Mouse (Mus musculus): ENCODE measurements around the gene Hexim2. TPM values are rescaled to one million over a fixed set of nuclear protein-coding genes. Genes with fewer than 3 reads are reported as not detected.

The Hexim2 gene
- polyA plus RNA-seq, 1 experiment from 2014 or later = 6.3 TPM

DNA sequence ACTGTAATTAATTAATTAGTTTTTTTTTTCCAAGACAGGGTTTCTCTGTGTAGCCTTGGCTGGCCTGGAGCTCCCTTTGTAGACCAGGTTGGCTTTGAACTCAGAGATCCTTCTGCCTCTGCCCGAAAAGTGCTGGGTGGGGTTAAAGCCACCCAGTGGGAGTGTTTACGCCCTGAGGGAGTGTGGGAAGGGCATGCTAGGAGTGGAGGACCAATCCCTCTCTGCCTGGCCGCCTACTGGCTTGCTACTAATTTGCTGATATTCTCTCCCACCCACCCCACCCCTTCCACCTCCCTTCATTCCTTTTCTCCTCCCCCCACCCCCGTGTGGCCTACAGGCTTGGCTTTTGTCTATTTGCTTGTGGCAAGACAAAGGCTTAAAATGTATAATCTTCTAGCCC, 25.8 kb upstream of the Hexim2 start:
- peaks cover 11% of the 10 kb centered on the region for H3K4me1 ChIP-seq (ENCODE audit: control insufficient read depth, insufficient read depth, low read length)
- H3K9me3 ChIP-seq (ENCODE audit: control insufficient read depth, low read length) = no peaks in the 10 kb centered on the region
- peaks cover 15% of the 10 kb centered on the region for H3K27me3 ChIP-seq (ENCODE audit: control insufficient read depth, insufficient read depth, low read length)
- H3K4me3 ChIP-seq (ENCODE audit: low read depth, low read length) = no peak overlapping the region
- H3K4me2 ChIP-seq = no peak overlapping the region
- H3K36me3 ChIP-seq (ENCODE audit: control insufficient read depth, insufficient read depth, low read length) = no peaks in the 10 kb centered on the region
- 63% methylated on average over 4 of the region's 4 CpGs for WGBS
- H3K27ac ChIP-seq (ENCODE audit: low read depth, low read length) = no peak overlapping the region
- DNase-seq (ENCODE audit: low spot score, missing footprints) (no peak), ATAC-seq (ENCODE audit: low FRiP score) (no peak)
- H3K9ac ChIP-seq (ENCODE audit: low read length) = no peak overlapping the region

DNA sequence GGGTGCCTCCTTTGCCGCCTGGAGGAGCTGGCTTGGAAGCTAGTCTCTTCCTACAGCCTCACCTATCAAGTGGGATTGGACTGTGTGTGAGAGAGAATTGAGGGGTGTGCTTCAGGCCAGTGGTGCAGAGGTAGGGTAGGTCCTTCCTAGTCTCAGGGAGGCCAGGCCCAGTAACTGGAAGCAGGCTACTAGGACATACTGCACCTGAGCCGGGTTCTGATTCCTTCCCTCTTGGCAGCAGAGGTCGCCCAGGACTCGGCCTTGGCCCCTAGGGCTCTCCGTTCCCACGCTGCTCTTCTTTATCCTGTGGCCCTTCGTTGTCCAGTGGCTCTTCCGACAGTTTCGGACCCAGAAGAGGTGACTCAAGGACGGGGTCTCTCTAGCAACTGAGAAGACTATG, 20.9 kb upstream of the Hexim2 start:
- Histone ChIP-seq H3K4me3 (ENCODE audit: low read depth, low read length) (no peak overlapping the region), H3K36me3 (ENCODE audit: control insufficient read depth, insufficient read depth, low read length) (no peaks in the 10 kb centered on the region), H3K4me1 (ENCODE audit: control insufficient read depth, insufficient read depth, low read length) (peaks cover 13% of the 10 kb centered on the region), H3K9me3 (ENCODE audit: control insufficient read depth, low read length) (no peaks in the 10 kb centered on the region), H3K4me2 (0 out of 2 replicates have a peak overlapping the region, but pooled peaks have one; percentile 47), H3K27me3 (ENCODE audit: control insufficient read depth, insufficient read depth, low read length) (peaks cover 16% of the 10 kb centered on the region; the same call in 1 of the 2 replicates), H3K27ac (ENCODE audit: low read depth, low read length) (no peak overlapping the region), H3K9ac (ENCODE audit: low read length) (no peak overlapping the region)
- 12% methylated on average over 10 of the region's 10 CpGs for WGBS
- ATAC-seq (ENCODE audit: low FRiP score) (no peak), DNase-seq (ENCODE audit: low spot score, missing footprints) (no peak)

DNA sequence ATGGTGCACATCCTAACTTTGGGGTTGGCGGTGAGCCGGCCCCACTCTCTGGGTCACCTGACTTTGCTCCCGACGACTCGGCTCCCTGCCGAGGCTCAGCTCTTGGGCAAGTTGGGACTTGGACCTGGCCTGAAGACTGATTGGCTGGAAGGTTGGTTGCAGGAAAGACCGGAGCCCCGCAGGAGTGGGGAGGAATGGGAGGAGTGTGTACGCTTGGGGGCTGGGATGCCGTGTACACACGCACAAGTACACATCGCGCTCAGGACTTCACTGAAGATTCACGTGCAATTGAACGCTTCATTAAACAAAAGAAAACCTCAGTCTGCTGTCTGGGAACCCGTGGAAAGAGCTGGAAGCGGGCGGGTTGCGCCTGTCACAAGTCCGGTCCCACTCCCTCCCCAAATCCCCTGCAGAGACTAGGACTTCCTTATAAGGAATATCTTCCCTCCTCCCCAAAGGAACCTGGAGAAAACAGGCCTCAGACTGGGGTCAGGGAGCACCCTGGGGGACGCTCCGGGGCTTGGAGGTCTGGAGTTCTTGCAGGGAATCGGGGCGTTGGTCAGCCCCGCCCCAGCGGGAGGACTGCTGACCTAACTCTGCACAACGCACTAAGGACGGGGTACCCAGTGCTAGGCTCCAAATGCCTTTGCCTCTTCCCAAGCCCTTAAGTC, 20.2 kb upstream of the Hexim2 start:
- Histone ChIP-seq H3K4me1 (ENCODE audit: control insufficient read depth, insufficient read depth, low read length) (peaks cover 16% of the 10 kb centered on the region), H3K4me2 (peak overlapping the region; percentile 47), H3K9ac (ENCODE audit: low read length) (peak overlapping the region; percentile 58), H3K27me3 (ENCODE audit: control insufficient read depth, insufficient read depth, low read length) (peaks cover 16% of the 10 kb centered on the region; the same call in 1 of the 2 replicates), H3K27ac (ENCODE audit: low read depth, low read length) (no peak overlapping the region), H3K9me3 (ENCODE audit: control insufficient read depth, low read length) (no peaks in the 10 kb centered on the region), H3K36me3 (ENCODE audit: control insufficient read depth, insufficient read depth, low read length) (no peaks in the 10 kb centered on the region), H3K4me3 (ENCODE audit: low read depth, low read length) (peak overlapping the region; percentile 14)
- WGBS = under 1% methylated on average over 28 of the region's 28 CpGs
- ATAC-seq (ENCODE audit: low FRiP score) = no peak
- peak; percentile 94 for DNase-seq (ENCODE audit: low spot score, missing footprints)

DNA sequence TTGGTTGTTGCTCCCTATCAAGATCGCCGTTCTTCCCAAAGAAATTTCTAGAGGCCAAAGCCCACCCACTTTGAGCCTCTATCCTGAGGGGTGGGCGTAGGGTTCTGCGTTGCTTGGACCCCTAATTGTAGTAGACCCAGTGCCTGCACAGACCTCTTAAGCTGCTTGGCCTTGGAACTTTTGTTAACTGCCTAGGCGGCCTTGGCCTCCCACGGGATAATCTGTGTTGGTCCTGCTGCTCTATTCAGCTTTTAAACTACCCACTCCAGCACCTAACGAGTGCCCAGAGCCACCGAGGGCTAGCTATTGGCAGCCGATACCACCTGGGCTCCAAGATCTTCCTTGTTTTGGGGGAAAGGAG, 19.7 kb upstream of the Hexim2 start:
- peaks cover 21% of the 10 kb centered on the region for H3K4me1 ChIP-seq (ENCODE audit: control insufficient read depth, insufficient read depth, low read length)
- H3K27me3 ChIP-seq (ENCODE audit: control insufficient read depth, insufficient read depth, low read length) = peaks cover 16% of the 10 kb centered on the region; the same call in 1 of the 2 replicates
- peak overlapping the region; percentile 47 for H3K4me2 ChIP-seq
- DNase-seq (ENCODE audit: low spot score, missing footprints) (no peak), ATAC-seq (ENCODE audit: low FRiP score) (no peak)
- no peaks in the 10 kb centered on the region for H3K36me3 ChIP-seq (ENCODE audit: control insufficient read depth, insufficient read depth, low read length)
- no peak overlapping the region for H3K27ac ChIP-seq (ENCODE audit: low read depth, low read length)
- WGBS = 4% methylated on average over 9 of the region's 9 CpGs
- H3K9ac ChIP-seq (ENCODE audit: low read length) = peak overlapping the region; percentile 17; the same call in 1 of the 2 replicates
- H3K9me3 ChIP-seq (ENCODE audit: control insufficient read depth, low read length) = no peaks in the 10 kb centered on the region
- 0 out of 2 replicates have a peak overlapping the region, but pooled peaks have one; percentile 14 for H3K4me3 ChIP-seq (ENCODE audit: low read depth, low read length)

DNA sequence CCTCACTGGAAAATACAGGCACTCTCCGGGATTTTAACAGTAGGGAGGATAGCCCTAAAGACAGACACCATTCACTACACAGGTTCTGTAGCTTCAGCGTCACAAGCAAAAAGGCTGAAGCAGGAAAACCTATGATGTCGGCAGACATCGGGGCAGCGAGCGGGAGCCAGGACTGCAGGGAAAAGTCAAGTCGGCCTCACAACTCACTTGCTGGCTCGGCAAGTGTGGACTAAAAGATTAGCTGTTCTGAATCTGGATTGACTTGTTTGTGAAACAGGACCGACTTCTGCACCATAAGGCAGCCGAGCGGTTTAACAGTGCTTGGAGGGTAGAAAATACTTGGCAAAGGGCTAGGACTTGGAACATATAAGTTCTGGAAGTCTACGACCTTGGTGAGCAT, 19.2 kb upstream of the Hexim2 start:
- WGBS = 29% methylated on average over 12 of the region's 12 CpGs
- H3K9ac ChIP-seq (ENCODE audit: low read length) = peak overlapping the region; percentile 17; the same call in 1 of the 2 replicates
- H3K9me3 ChIP-seq (ENCODE audit: control insufficient read depth, low read length) = no peaks in the 10 kb centered on the region
- no peak overlapping the region for H3K27ac ChIP-seq (ENCODE audit: low read depth, low read length)
- ATAC-seq (ENCODE audit: low FRiP score) = no peak
- DNase-seq (ENCODE audit: low spot score, missing footprints) = no peak
- H3K4me3 ChIP-seq (ENCODE audit: low read depth, low read length) = no peak overlapping the region
- H3K36me3 ChIP-seq (ENCODE audit: control insufficient read depth, insufficient read depth, low read length) = no peaks in the 10 kb centered on the region
- H3K4me2 ChIP-seq = no peak overlapping the region
- H3K27me3 ChIP-seq (ENCODE audit: control insufficient read depth, insufficient read depth, low read length) = peaks cover 16% of the 10 kb centered on the region; the same call in 1 of the 2 replicates
- H3K4me1 ChIP-seq (ENCODE audit: control insufficient read depth, insufficient read depth, low read length) = peaks cover 26% of the 10 kb centered on the region

DNA sequence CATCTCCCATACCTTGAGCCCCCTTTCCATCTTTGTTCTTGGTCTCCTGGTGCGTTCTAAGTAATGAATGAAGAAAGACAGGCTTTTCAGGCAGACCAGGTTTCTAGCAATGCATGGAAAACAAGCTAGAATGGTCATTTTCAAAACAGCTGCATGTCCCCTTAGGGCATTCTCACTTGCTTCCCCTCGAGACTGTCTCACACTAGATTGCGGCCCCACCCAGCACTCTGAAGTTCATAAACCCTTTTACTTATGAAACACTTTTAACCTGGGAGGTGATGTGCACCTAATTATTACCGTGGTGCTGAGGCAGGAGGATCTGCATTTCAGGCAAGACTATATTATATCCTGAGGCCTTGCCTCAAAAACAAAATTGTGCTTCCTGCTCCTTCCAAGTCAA, 18.5 kb upstream of the Hexim2 start:
- 85% methylated on average over 4 of the region's 4 CpGs for WGBS
- Histone ChIP-seq H3K27me3 (ENCODE audit: control insufficient read depth, insufficient read depth, low read length) (peaks cover 16% of the 10 kb centered on the region; the same call in 1 of the 2 replicates), H3K4me1 (ENCODE audit: control insufficient read depth, insufficient read depth, low read length) (peaks cover 31% of the 10 kb centered on the region), H3K27ac (ENCODE audit: low read depth, low read length) (no peak overlapping the region), H3K9me3 (ENCODE audit: control insufficient read depth, low read length) (no peaks in the 10 kb centered on the region), H3K36me3 (ENCODE audit: control insufficient read depth, insufficient read depth, low read length) (no peaks in the 10 kb centered on the region), H3K4me2 (no peak overlapping the region), H3K4me3 (ENCODE audit: low read depth, low read length) (no peak overlapping the region), H3K9ac (ENCODE audit: low read length) (no peak overlapping the region)
- DNase-seq (ENCODE audit: low spot score, missing footprints) (no peak), ATAC-seq (ENCODE audit: low FRiP score) (no peak)

DNA sequence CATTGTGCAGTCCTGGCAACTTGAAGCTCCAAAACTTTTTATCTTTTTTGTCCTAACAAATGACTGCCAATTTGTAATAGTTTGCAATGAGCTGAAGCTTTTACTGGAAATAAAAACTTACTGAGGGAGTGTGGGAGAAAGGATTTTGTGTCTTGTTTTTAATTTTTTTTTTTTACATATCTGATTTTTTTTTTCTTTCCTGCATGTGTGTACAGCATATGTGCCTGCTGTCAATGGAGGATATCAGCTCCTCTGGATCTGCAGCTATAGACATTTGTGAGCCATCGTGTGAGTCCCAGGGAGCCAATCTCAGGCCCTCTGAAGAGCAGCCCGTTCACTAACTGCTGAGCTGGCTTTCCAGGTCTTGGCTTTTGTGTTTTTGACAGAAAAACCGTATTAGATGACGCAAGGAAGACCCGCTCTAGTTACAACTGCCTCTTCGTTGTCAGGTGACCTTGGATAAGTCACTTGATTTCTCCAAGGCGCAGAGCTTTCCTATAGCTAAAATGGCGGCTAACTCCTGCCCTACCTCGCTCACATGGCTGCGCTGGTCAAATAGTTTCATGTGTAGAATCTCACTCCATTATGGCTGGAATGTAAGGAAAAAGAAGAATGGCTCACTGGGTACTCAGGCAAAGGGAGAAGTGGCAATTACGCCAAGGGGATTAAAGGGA, 17.8 kb upstream of the Hexim2 start:
- DNase-seq (ENCODE audit: low spot score, missing footprints) (no peak), ATAC-seq (ENCODE audit: low FRiP score) (no peak)
- Histone ChIP-seq H3K36me3 (ENCODE audit: control insufficient read depth, insufficient read depth, low read length) (no peaks in the 10 kb centered on the region), H3K4me3 (ENCODE audit: low read depth, low read length) (peak overlapping the region; percentile 64), H3K27me3 (ENCODE audit: control insufficient read depth, insufficient read depth, low read length) (peaks cover 16% of the 10 kb centered on the region; the same call in 1 of the 2 replicates), H3K27ac (ENCODE audit: low read depth, low read length) (no peak overlapping the region), H3K4me2 (peak overlapping the region; percentile 62), H3K4me1 (ENCODE audit: control insufficient read depth, insufficient read depth, low read length) (peaks cover 33% of the 10 kb centered on the region), H3K9ac (ENCODE audit: low read length) (peak overlapping the region; percentile 82), H3K9me3 (ENCODE audit: control insufficient read depth, low read length) (no peaks in the 10 kb centered on the region)
- 85% methylated on average over 11 of the region's 11 CpGs for WGBS

DNA sequence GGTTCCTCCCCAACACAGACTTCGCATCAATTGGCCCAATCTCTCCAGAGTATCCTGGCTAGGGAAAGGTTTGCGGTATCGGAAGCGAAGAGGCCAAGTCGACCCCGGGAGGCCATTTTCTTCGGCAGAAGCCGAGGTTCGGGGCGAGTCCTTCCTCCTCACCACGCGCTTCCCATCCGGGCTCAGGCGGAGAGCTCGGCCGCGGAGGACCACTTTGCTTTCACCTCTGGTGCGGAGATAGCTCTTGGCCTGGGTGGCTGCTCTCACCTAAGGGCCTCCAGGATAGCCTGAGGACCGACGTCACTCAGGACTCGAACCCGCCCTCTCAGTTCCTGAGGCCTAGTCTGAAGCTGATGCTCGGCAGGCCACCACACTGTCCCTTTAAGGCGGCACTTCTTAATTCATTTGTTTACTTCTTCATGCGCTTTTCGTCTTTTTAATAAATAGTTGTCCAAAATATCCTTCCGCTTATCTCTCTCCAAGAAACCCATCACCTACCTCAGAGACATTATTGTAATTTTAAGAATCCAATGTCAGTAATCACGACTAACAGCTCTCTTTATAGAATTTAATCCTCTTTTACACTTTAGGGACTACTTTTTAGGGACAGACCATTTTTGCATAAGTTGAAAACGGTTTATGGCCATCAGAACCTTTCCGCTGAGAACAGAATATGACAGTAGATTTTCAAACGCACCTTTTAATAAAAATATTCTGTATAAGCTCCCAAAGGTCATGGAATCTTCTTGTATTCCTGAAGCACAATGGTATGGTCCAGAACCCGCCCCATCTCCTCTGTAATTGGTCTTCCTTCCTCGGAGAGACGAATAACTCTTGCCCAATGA, 16.8 kb upstream of the Hexim2 start:
- Histone ChIP-seq H3K4me2 (peak overlapping the region; percentile 62), H3K4me3 (ENCODE audit: low read depth, low read length) (peak overlapping the region; percentile 64), H3K9me3 (ENCODE audit: control insufficient read depth, low read length) (no peaks in the 10 kb centered on the region), H3K9ac (ENCODE audit: low read length) (peak overlapping the region; percentile 82), H3K4me1 (ENCODE audit: control insufficient read depth, insufficient read depth, low read length) (peaks cover 33% of the 10 kb centered on the region), H3K27me3 (ENCODE audit: control insufficient read depth, insufficient read depth, low read length) (peaks cover 16% of the 10 kb centered on the region; the same call in 1 of the 2 replicates), H3K27ac (ENCODE audit: low read depth, low read length) (peak overlapping the region; percentile 75), H3K36me3 (ENCODE audit: control insufficient read depth, insufficient read depth, low read length) (no peaks in the 10 kb centered on the region)
- peak; percentile 99 for DNase-seq (ENCODE audit: low spot score, missing footprints)
- WGBS = under 1% methylated on average over 34 of the region's 34 CpGs
- ATAC-seq (ENCODE audit: low FRiP score) = peak; percentile 68
